Mouse (Mus musculus) forebrain, embryonic 13.5 days (tissue): ENCODE measurements around the gene Il21r. TPM values are rescaled to one million over a fixed set of nuclear protein-coding genes. Genes with fewer than 3 reads are reported as not detected.

Experiments
- ATAC-seq: fragments of 200-750 bp; cut with Nextera tagmentation; 2 replicates; pipeline ENCODE4 v1.8.0; 2017
- H3K27ac ChIP-seq: fragments of 300-500 bp; sonication (generic); 2 replicates; pipeline ENCODE4 v1.5.1; 2015; ENCODE audit warnings: inconsistent platforms, mild to moderate bottlenecking, moderate library complexity
- H3K27me3 ChIP-seq: fragments of 300-500 bp; sonication (generic); 2 replicates; pipeline ENCODE4 v1.6.1; 2015; ENCODE audit warnings: mild to moderate bottlenecking, inconsistent platforms
- H3K36me3 ChIP-seq: fragments of 300-500 bp; sonication (generic); 2 replicates; pipeline ENCODE4 v1.6.1; 2015; ENCODE audit warnings: mild to moderate bottlenecking, inconsistent platforms; ENCODE audit not compliant: poor library complexity, severe bottlenecking
- H3K4me1 ChIP-seq: fragments of 300-500 bp; sonication (generic); 2 replicates; pipeline ENCODE4 v1.6.1; 2015; ENCODE audit warnings: inconsistent platforms
- H3K4me2 ChIP-seq: fragments of 300-500 bp; sonication (generic); 2 replicates; pipeline ENCODE4 v1.6.1; 2015; ENCODE audit warnings: inconsistent platforms, mild to moderate bottlenecking, moderate library complexity
- H3K4me3 ChIP-seq: fragments of 300-500 bp; sonication (generic); 2 replicates; pipeline ENCODE4 v1.5.1; 2015; ENCODE audit warnings: mild to moderate bottlenecking, inconsistent platforms
- H3K9ac ChIP-seq: fragments of 300-500 bp; sonication (generic); 2 replicates; pipeline ENCODE4 v1.6.1; 2015; ENCODE audit warnings: mild to moderate bottlenecking, inconsistent platforms
- H3K9me3 ChIP-seq: fragments of 300-500 bp; sonication (generic); replicated peaks from 2 replicates; pipeline ENCODE4 v1.6.1; 2016; ENCODE audit warnings: inconsistent platforms
- WGBS: fragments of 180-500 bp; shearing (Covaris S2); methylation state at CpG from one replicate; pipeline ENCODE4 v1.1.7; 2015; 5-methylcytosine and 5-hydroxymethylcytosine counted together
- polyA plus RNA-seq: library from polyadenylated mRNA; unstranded; fragments of >200 nt; fragmentation: Nextera tagmentation; extraction: Ambion mirVana; gene quantifications from 2 replicates; pipeline ENCODE4 v1.2.1, GENCODE M21; 2015

Gene Il21r
- polyA plus RNA-seq, 1 experiment from 2014 or later: 0.26 TPM

GRCm38 (mm10) chr7:125630989-125631388, 27.8 kb downstream of the Il21r start:
- Histone ChIP-seq H3K36me3 (no peaks in the 10 kb centered on the region), H3K9me3 (no peaks in the 10 kb centered on the region), H3K27me3 (no peaks in the 10 kb centered on the region), H3K4me3 (no peak overlapping the region), H3K9ac (no peak overlapping the region), H3K4me2 (no peak overlapping the region), H3K27ac (no peak overlapping the region), H3K4me1 (peaks cover 5% of the 10 kb centered on the region; the same call in 1 of the 2 replicates)
- no peak for ATAC-seq
- WGBS: 84% methylated on average over 3 of the region's 3 CpGs

- ATAC-seq: no peak
- Histone ChIP-seq H3K36me3 (peaks cover 30% of the 10 kb centered on the region), H3K27ac (no peak overlapping the region), H3K9ac (no peak overlapping the region), H3K4me2 (no peak overlapping the region), H3K9me3 (no peaks in the 10 kb centered on the region), H3K4me3 (no peak overlapping the region), H3K4me1 (peaks cover 9% of the 10 kb centered on the region), H3K27me3 (no peaks in the 10 kb centered on the region)
- WGBS: 88% methylated on average over 8 of the region's 8 CpGs
Measured at GRCm38 (mm10) chr7:125637220-125638140, 34.3 kb downstream of the Il21r start.

- H3K4me2 ChIP-seq: no peak overlapping the region
- no peak overlapping the region for H3K9ac ChIP-seq
- peaks cover 39% of the 10 kb centered on the region for H3K36me3 ChIP-seq
- 78% methylated on average over 6 of the region's 6 CpGs for WGBS
- H3K4me1 ChIP-seq: peaks cover 9% of the 10 kb centered on the region
- no peak overlapping the region for H3K4me3 ChIP-seq
- no peaks in the 10 kb centered on the region for H3K9me3 ChIP-seq
- H3K27me3 ChIP-seq: no peaks in the 10 kb centered on the region
- 0 out of 2 replicates have a peak, but pooled peaks have one; percentile 9 for ATAC-seq
- peak overlapping the region; percentile 25; the same call in 1 of the 2 replicates for H3K27ac ChIP-seq
Measured at GRCm38 (mm10) chr7:125638376-125638775, 35.1 kb downstream of the Il21r start.

GRCm38 (mm10) chr7:125638870-125639386, 35.7 kb downstream of the Il21r start:
- no peak overlapping the region for H3K4me2 ChIP-seq
- ATAC-seq: peak; percentile 74
- H3K27me3 ChIP-seq: no peaks in the 10 kb centered on the region
- H3K4me3 ChIP-seq: no peak overlapping the region
- peak overlapping the region; percentile 74 for H3K27ac ChIP-seq
- H3K9ac ChIP-seq: 0 out of 2 replicates have a peak overlapping the region, but pooled peaks have one; percentile 37
- H3K9me3 ChIP-seq: no peaks in the 10 kb centered on the region
- WGBS: 38% methylated on average over 9 of the region's 9 CpGs
- peaks cover 9% of the 10 kb centered on the region for H3K4me1 ChIP-seq
- peaks cover 45% of the 10 kb centered on the region for H3K36me3 ChIP-seq

- ATAC-seq: no peak
- H3K4me2 ChIP-seq: no peak overlapping the region
- H3K4me1 ChIP-seq: peaks cover 6% of the 10 kb centered on the region
- H3K4me3 ChIP-seq: no peak overlapping the region
- no peak overlapping the region for H3K27ac ChIP-seq
- no peaks in the 10 kb centered on the region for H3K27me3 ChIP-seq
- no peak overlapping the region for H3K9ac ChIP-seq
- 93% methylated on average over 6 of the region's 6 CpGs for WGBS
- peaks cover 94% of the 10 kb centered on the region for H3K36me3 ChIP-seq
- no peaks in the 10 kb centered on the region for H3K9me3 ChIP-seq
Measured at GRCm38 (mm10) chr7:125643880-125644279, 40.7 kb downstream of the Il21r start.

GRCm38 (mm10) chr7:125645413-125645812, 42.2 kb downstream of the Il21r start:
- H3K9me3 ChIP-seq: no peaks in the 10 kb centered on the region
- H3K4me2 ChIP-seq: no peak overlapping the region
- no peak for ATAC-seq
- no peak overlapping the region for H3K9ac ChIP-seq
- peaks cover 100% of the 10 kb centered on the region for H3K36me3 ChIP-seq
- no peaks in the 10 kb centered on the region for H3K27me3 ChIP-seq
- no peaks in the 10 kb centered on the region for H3K4me1 ChIP-seq
- H3K27ac ChIP-seq: no peak overlapping the region
- H3K4me3 ChIP-seq: no peak overlapping the region
- WGBS: 91% methylated on average over 7 of the region's 7 CpGs

- ATAC-seq: no peak
- Histone ChIP-seq H3K9me3 (no peaks in the 10 kb centered on the region), H3K4me1 (no peaks in the 10 kb centered on the region), H3K27ac (no peak overlapping the region), H3K4me3 (no peak overlapping the region), H3K27me3 (no peaks in the 10 kb centered on the region), H3K9ac (no peak overlapping the region), H3K36me3 (peaks cover 100% of the 10 kb centered on the region), H3K4me2 (no peak overlapping the region)
- 88% methylated on average over 1 of the region's 1 CpGs for WGBS
Measured at GRCm38 (mm10) chr7:125649013-125649412, 45.8 kb downstream of the Il21r start.

GRCm38 (mm10) chr7:125657511-125657910, 54.3 kb downstream of the Il21r start:
- Histone ChIP-seq H3K4me2 (no peak overlapping the region), H3K9me3 (no peaks in the 10 kb centered on the region), H3K27me3 (no peaks in the 10 kb centered on the region), H3K27ac (no peak overlapping the region), H3K36me3 (peaks cover 100% of the 10 kb centered on the region), H3K9ac (no peak overlapping the region), H3K4me1 (no peaks in the 10 kb centered on the region), H3K4me3 (no peak overlapping the region)
- 95% methylated on average over 6 of the region's 6 CpGs for WGBS
- ATAC-seq: no peak

GRCm38 (mm10) chr7:125663654-125664053, 60.4 kb downstream of the Il21r start:
- Histone ChIP-seq H3K36me3 (peaks cover 97% of the 10 kb centered on the region), H3K9ac (no peak overlapping the region)
- WGBS: 93% methylated on average over 3 of the region's 3 CpGs

GRCm38 (mm10) chr7:125670865-125671264, 67.6 kb downstream of the Il21r start:
- H3K9ac ChIP-seq: no peak overlapping the region
- no peak overlapping the region for H3K27ac ChIP-seq
- WGBS: 93% methylated on average over 6 of the region's 6 CpGs
- H3K27me3 ChIP-seq: no peaks in the 10 kb centered on the region
- no peak for ATAC-seq
- peaks cover 99% of the 10 kb centered on the region for H3K36me3 ChIP-seq
- H3K9me3 ChIP-seq: no peaks in the 10 kb centered on the region
- no peak overlapping the region for H3K4me2 ChIP-seq
- H3K4me1 ChIP-seq: no peaks in the 10 kb centered on the region
- no peak overlapping the region for H3K4me3 ChIP-seq

More at GRCm38 (mm10) chr7:125663654-125664053, 60.4 kb downstream of the Il21r start:
- Histone ChIP-seq H3K27ac (no peak overlapping the region), H3K9me3 (no peaks in the 10 kb centered on the region), H3K27me3 (no peaks in the 10 kb centered on the region), H3K4me3 (no peak overlapping the region), H3K4me2 (no peak overlapping the region), H3K4me1 (no peaks in the 10 kb centered on the region)
- ATAC-seq: no peak

- Histone ChIP-seq H3K4me2 (no peak overlapping the region), H3K9me3 (no peaks in the 10 kb centered on the region), H3K4me3 (no peak overlapping the region), H3K9ac (no peak overlapping the region), H3K4me1 (no peaks in the 10 kb centered on the region), H3K36me3 (peaks cover 99% of the 10 kb centered on the region), H3K27ac (no peak overlapping the region), H3K27me3 (no peaks in the 10 kb centered on the region)
- WGBS: 93% methylated on average over 8 of the region's 8 CpGs
- no peak for ATAC-seq
Measured at GRCm38 (mm10) chr7:125671396-125671795, 68.2 kb downstream of the Il21r start.

- WGBS: 91% methylated on average over 2 of the region's 2 CpGs
- Histone ChIP-seq H3K9me3 (no peaks in the 10 kb centered on the region), H3K9ac (no peak overlapping the region), H3K4me3 (no peak overlapping the region), H3K27me3 (no peaks in the 10 kb centered on the region), H3K36me3 (peaks cover 99% of the 10 kb centered on the region), H3K4me2 (no peak overlapping the region), H3K4me1 (no peaks in the 10 kb centered on the region), H3K27ac (no peak overlapping the region)
- no peak for ATAC-seq
Measured at GRCm38 (mm10) chr7:125674916-125675315, 71.7 kb downstream of the Il21r start.
